Mouse (Mus musculus) adrenal gland, adult (tissue): ENCODE data around the gene Kcnk13.

Experiments used
- DNase-seq, 2 experiments: peaks; one replicate each; pipeline ENCODE4 v3.0.0; 2022 to 2023; ENCODE audit warnings: low spot score in 1 of 2; ENCODE audit not compliant: inconsistent age in 2 of 2

The Kcnk13 gene

GRCm38 (mm10) chr12:100079636-100080286, 115.5 kb downstream of the Kcnk13 start:
- peak in 1 of 2 experiments; percentile 39 for DNase-seq

GRCm38 (mm10) chr12:100088026-100088425, 123.7 kb downstream of the Kcnk13 start:
- peak in 1 of 2 experiments; percentile 28 for DNase-seq

- DNase-seq, result no peak
Observed at GRCm38 (mm10) chr12:100089265-100089664, 125.0 kb downstream of the Kcnk13 start.

- no peak for DNase-seq
Observed at GRCm38 (mm10) chr12:100090750-100091149, 126.5 kb downstream of the Kcnk13 start.

- no peak for DNase-seq
Observed at GRCm38 (mm10) chr12:100093046-100093445, 128.7 kb downstream of the Kcnk13 start.

GRCm38 (mm10) chr12:100099971-100100706, 135.8 kb downstream of the Kcnk13 start:
- no peak for DNase-seq

- no peak for DNase-seq
Observed at GRCm38 (mm10) chr12:100100707-100101030, 136.4 kb downstream of the Kcnk13 start.

- DNase-seq, result no peak
Observed at GRCm38 (mm10) chr12:100101651-100102050, 137.4 kb downstream of the Kcnk13 start.

- no peak for DNase-seq
Observed at GRCm38 (mm10) chr12:100104530-100104929, 140.2 kb downstream of the Kcnk13 start.

- DNase-seq, result peak; percentile 57 to 89
Observed at GRCm38 (mm10) chr12:100106275-100106895, 142.1 kb downstream of the Kcnk13 start.

- DNase-seq, result peak in 1 of 2 experiments; percentile 30
Observed at GRCm38 (mm10) chr12:100107436-100107835, 143.1 kb downstream of the Kcnk13 start.

GRCm38 (mm10) chr12:100109986-100110696, 145.8 kb downstream of the Kcnk13 start, which contains the start of gene Psmc1:
Psmc1 (plus strand) TSS chr12:100110154.
- DNase-seq, result peak; percentile 85 to 94
